Mouse (Mus musculus) gastrocnemius, postnatal 36 days (tissue): ENCODE measurements around the gene Abi3. TPM values are rescaled to one million over a fixed set of nuclear protein-coding genes. Genes with fewer than 3 reads are reported as not detected.
A peak's percentile ranks its signal among the peaks of the same experiment; 100 is the strongest.

ENCODE experiments used
- DNase-seq, 2 experiments: peaks; one replicate each; pipeline ENCODE4 v3.0.0; 2022
- intact Hi-C: fragments of 180-260 bp; cut with DNase I; formaldehyde crosslinking; loops from one replicate; pipeline ENCODE4 v1.15.1; 2025
- total RNA-seq, 2 experiments: library from RNA; stranded (reverse); gene quantifications; 2 replicates each; pipeline ENCODE4 v1.2.3; 2021

The Abi3 gene
- total RNA-seq, 2 experiments from 2014 or later: 2.8 to 3.6 TPM

DNA sequence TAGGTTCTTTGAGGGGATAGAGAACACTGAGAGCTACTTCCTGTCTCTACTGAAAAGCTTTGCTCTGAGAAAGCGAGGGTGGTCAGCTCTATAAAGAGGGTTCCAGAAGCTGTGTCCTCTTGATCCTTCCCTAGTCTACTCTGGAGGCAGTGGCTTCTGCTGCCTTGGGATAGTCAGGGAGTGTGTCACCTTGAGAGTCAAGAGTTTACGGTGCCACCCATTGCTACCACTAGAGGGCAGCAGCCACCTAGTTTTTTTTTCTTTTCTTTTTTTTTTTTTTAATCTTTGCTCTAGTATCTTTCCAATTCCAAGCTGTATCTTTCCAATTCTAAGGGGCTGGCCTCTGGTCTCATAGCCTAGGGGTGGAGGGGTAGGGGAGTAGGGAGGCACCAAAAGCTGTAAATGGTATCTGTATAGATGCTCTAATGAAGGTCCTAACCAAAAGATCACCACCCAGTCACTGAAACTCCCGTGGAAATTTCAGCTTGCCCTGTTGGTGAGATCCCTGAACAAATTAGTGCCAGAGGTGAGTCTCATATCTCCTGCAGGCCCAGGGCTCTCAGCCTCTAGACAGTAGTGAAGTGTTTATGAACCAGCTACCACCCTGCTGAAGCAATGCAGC, 14.7 kb downstream of the Abi3 start:
- peak; percentile 54 to 62 for DNase-seq

DNA sequence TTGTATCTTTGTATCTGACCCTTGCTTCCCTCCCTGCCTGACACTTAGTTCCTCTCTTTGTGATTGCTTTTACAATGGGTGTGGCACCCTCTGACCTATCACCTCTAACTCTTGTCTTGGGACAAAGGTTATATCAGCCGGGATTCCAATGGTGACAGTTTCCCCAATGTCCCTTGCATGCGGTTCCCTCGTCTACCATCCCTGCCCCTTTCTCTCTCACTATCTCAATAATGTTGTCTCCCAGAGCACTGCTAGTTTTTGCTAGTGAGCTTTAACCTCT, 15.2 kb downstream of the Abi3 start:
- no peak for DNase-seq
- intact Hi-C loops: loop anchor here (5.0 kb wide), 1 partner anchor 55 kb away; no protein-coding TSS in a partner anchor

More for the DNA sequence above, 14.7 kb downstream of the Abi3 start:
- intact Hi-C loops: loop anchor here (2.0 to 5.0 kb wide), 2 partner anchors 25 to 55 kb away; no protein-coding TSS in a partner anchor

GRCm38 (mm10) chr11:95826317-95827167, 15.7 kb downstream of the Abi3 start:
- intact Hi-C loops: loop anchor here (5.0 kb wide), 1 partner anchor 54 kb away; no protein-coding TSS in a partner anchor
- DNase-seq: no peak

DNA sequence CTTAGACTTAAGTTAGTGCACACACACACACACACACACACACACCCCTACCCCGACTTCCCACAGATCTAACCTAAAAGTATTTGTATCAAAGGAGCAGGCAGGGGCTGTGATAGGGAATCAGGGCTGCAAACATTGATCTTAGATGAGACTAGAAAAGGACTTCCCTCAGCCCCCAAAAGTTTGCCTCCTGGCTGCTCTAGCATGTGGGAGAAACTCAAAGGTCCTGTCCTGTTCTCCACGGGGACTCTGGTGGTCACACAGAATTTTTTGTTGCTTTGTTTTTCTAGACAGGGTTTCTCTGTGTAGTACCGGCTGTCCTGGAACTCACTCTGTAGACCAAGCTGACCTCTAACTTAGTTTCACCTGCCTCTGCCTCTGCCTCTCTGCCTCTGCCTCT, 16.7 kb downstream of the Abi3 start:
- intact Hi-C loops: loop anchor here (5.0 kb wide), 1 partner anchor 53 kb away; no protein-coding TSS in a partner anchor
- no peak for DNase-seq

DNA sequence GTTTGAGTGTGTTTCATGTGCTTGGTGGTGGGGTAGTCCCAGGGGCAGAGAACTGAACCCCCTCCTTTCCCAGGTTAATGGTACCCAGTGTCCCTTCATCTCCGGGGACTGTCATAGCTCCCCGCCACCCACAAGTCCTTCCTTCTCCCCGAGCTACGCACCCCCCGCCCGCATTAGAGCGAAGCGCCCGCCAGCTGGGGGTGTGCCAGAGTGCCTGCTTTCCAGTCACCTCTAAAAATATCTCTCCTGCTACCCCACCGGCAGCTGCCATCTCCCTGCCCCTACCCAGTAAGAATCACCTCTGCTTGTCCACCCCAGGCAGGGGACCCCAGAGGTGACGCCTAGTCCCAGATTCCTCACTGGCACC, 17.4 kb downstream of the Abi3 start:
- DNase-seq: peak; percentile 71 to 79
- intact Hi-C loops: loop anchor here (5.0 kb wide), 1 partner anchor 53 kb away; no protein-coding TSS in a partner anchor

DNA sequence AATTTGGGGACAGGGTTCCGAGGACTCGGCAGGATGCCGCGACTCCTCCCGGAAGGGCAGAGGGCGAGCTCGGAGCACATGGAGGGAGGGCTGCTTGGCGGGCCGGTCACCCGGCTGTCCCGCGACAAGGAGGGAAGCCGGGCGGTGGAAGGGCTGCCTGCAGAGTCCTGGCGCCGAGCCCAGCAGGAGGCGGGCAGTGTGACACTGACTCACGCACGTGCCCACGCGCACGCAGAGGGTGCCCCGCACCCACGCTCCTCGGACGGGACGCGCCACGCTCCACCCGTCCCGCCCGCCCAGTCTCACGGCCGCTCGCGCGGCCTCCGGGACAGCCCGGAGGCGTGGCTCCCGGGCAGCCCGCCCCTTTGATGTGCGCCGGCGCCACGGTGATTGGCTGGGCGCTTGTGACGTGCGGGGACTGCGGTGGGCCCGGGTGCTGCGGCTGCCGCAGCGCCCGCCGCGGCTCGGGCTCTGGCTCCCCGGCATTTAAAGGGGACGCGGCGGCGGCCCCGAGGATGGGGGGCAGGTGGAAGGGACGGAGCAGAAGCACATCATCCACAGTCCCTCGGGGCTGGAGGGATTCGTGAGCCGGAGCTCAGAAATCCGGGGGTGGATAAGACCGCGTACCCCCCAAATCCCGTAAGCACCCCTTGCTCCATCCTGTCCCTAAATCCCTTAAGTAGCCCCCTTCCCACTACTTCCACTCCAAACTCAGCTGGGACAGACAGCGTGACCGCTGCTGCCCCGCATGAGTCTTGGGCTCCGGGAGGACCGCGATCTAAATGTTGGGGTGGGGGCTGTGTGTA, 18.0 kb downstream of the Abi3 start, which contains the start of gene Phospho1:
Phospho1 (plus strand) TSS at position 429 of the 806 bp plus-strand sequence.
- intact Hi-C loops: no loop called here
- peak; percentile 87 to 89 for DNase-seq

DNA sequence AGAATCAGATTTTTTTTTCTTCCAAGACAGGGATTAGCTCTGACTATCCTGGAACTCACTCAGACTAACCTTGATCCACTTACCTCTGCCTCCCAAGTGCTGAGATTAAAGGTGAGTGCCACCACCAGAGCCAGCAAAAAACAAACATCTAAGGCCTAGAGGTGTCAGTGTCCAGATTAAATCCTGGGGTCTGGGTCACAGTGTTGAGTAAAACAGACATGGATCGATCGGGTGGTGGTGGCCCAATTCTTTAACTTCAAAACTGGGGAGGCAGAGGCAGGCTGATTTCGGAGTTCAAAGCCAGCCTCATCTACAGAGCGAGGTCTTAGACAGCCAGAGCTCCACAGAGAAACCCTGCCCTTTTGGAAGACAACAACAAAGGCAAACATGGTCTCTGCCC, 19.8 kb downstream of the Abi3 start:
- intact Hi-C loops: no loop called here
- DNase-seq: no peak

DNA sequence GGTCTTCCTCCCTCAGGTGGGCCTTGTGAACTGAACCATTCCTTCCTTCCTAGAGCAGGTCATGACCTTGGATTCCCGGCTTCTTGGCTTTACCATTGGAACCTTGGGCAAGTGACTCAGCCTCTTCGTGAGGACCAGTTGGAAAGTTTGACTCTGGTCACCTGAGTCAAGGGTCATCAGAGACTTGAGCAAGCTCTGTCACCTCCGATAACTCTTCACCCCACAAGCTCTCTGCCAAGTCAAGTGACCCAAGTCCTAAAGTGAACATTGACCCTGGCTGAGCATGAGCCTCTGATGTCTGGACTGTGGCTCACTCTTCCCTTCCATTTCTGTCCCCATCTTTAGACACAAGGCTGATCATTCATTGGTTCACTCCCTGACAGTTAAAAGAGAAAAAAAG, 20.8 kb downstream of the Abi3 start:
- intact Hi-C loops: no loop called here
- no peak for DNase-seq

DNA sequence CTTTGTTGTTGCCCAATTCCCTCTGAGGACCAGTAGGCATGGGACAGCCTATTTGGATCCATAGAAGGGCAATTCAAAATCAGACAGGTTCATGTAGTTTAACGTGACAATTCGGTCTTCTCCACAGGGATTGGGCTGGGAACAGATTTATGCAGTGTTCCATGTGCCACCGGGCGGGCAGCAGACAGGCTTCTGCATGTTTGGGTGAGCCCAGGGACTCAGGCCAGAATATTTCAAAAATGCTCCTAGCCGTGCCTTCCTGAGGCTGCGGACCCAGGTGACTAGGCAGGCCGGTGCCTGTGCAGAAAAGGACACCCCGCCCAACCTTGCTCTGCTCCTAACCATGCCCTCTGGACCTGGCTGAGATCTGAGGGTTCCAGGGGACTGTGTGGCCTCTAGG, 23.1 kb downstream of the Abi3 start:
- intact Hi-C loops: no loop called here
- DNase-seq: no peak

DNA sequence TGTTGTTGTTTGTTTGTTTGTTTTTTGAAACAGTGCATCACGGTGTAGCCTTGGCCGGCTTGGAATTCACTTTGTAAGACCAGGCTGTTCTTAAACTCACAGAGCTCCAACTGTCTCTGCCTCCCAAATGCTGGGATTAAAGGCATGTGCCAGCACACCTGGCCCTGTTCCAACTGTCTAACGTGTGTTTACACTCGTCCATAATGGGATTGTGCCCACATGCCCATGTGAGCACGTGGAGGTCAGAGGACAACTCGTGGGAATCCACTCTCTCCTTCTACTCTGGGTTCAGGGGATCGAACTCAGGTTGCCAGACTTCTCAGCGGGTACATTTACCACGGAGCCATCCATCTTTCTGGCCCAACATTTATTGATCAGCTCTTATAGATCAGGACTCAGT, 26.9 kb downstream of the Abi3 start:
- intact Hi-C loops: no loop called here
- no peak for DNase-seq

DNA sequence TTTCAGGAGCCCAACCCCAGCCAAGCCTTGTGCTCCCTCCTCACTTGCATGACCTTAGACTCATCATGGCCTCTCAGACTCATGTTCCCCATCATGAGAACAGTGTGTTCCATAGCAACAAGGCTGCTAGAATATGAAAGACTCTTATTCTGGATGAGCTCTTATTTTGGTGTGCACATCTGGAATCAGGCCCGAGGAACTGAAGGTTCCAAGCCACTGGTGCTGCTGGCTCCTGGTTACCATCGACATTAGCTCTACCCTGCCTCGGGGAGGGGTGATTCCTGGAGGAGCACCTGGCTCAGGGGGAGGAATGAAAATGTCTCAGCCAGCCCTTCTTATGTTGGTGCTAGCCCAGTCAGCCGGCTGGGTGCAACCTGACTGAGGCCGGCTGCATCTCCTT, 27.4 kb downstream of the Abi3 start:
- intact Hi-C loops: no loop called here
- no peak for DNase-seq

DNA sequence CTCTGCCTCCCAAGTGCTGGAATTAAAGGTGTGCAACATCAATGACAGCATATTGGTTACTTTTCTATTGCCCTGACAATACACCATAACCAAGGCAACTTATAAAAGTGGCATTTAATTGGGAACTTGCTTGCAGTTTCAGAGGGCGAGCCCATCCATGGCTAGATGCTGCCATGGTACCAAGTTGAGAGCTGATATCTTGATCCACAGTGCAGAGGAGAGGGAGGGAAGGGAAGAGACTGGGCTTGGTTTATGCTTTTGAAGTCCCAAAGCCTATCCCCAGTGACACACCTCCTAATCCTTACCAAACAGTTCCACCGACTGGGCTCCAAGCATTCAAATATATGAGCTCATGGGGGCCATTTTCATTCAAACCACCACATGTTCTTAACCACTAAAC, 28.2 kb downstream of the Abi3 start:
- intact Hi-C loops: no loop called here
- DNase-seq: no peak

DNA sequence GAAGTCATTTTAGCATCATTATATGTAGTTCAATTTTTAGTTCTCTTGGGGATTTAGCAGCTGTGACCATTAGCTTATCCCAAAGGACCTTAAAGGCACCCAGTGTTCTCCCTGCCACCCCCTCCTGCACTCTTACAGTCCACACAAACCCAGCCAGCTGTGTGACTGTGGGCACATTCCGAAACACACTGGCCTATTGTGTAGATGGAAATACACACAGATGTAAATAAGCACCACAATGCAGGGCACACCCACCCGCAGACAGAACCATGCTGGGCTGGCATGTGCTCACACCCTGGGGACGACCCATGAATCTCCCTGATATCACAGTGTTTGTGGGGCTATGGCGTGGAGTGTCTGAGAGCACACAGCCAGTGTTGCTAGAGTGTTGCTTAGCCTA, 30.1 kb downstream of the Abi3 start:
- no peak for DNase-seq
- intact Hi-C loops: no loop called here

GRCm38 (mm10) chr11:95811741-95812140, 30.5 kb downstream of the Abi3 start:
- no peak for DNase-seq
- intact Hi-C loops: no loop called here

GRCm38 (mm10) chr11:95810828-95811227, 31.4 kb downstream of the Abi3 start:
- intact Hi-C loops: no loop called here
- no peak for DNase-seq

GRCm38 (mm10) chr11:95809603-95810002, 32.7 kb downstream of the Abi3 start:
- intact Hi-C loops: no loop called here
- no peak for DNase-seq

DNA sequence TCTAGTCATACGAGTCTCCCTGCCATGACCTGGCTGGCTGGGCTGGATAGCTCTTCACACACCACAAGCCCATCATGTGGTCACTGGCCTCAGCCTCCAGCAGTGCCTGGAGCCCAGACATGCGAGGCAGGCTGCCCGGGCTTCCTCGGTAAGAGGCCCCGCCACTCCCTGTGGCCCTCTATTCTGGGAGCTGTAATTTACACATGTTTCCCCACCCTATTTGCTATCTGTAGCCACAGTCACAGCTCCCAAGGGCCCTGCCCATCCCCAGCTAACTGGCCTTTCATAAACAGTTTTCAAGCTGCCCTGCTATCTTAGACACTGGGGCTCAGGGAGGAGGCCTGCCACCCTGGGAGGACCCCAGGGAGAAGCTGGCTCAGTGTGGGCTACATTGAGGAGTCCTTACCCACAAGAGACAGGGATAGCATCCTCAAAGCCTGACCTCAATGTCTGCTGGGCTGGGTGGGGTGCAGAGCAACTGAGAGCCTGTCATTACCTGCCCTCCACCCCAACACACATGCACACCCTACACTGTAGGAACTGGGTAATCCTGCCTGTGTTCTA, 33.7 kb downstream of the Abi3 start:
- peak in 1 of 2 experiments; percentile 50 for DNase-seq

GRCm38 (mm10) chr11:95807884-95808283, 34.4 kb downstream of the Abi3 start:
- DNase-seq: no peak
- intact Hi-C loops: no loop called here

More for the DNA sequence above, 33.7 kb downstream of the Abi3 start:
- intact Hi-C loops: no loop called here

- intact Hi-C loops: no loop called here
- no peak for DNase-seq
Measured at GRCm38 (mm10) chr11:95805527-95805926, 36.7 kb downstream of the Abi3 start.

DNA sequence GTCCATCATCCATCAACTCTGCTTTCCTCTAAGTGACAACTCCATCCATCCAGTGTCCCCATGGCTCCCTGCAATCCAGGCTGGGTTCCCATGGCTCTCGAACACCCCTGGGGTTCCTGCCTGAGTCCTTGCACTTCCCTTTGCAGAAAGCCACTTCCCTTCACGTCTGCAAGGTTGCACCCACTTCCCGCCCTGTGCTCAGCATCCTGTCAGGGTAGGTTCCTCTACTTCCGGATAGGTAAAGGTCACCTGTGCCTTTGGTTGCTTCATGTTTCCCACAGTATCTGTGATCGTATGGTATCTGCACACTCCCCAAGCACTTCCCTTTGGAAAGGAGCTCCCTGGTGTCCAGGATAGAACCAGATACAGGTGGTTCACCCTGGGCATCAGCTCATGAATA, 37.3 kb downstream of the Abi3 start:
- intact Hi-C loops: no loop called here
- DNase-seq: no peak

DNA sequence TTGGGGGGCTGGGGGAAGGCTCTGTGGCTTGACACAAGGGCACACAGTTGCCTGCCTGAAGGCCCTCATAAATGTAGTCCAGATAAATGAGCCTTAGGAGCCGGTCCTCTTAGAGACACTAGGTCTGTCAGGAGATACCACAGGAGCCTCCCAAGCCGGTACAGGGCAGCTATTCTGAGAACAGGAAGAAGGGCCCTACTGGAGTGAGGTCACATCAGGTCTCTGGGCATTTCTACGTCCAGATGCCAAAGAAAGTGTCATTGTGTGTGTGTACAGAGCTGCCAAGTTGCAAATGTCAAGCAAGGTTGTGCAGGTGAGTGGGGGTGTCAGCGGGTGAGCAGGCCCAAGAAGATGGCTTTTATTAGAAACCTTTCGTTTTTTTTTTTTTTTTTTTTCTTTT, 46.7 kb downstream of the Abi3 start:
- intact Hi-C loops: no loop called here
- DNase-seq: no peak
